Mouse (Mus musculus): Measurements from ENCODE around the gene Slain1. TPM values are rescaled to one million over a fixed set of nuclear protein-coding genes. Genes with fewer than 3 reads are reported as not detected.

Slain1 gene
- polyA plus RNA-seq, 2 experiments, result 2.0 to 4.4 TPM

GRCm38 (mm10) chr14:103680285-103680819 is 30.3 kb downstream of the Slain1 start:
- no peaks in the 10 kb centered on the region for H3K9me3 ChIP-seq (ENCODE audit: control insufficient read depth, low read length)
- H3K36me3 ChIP-seq (ENCODE audit: control insufficient read depth, insufficient read depth, low read length), result no peaks in the 10 kb centered on the region
- H3K4me2 ChIP-seq (replicated peaks; ENCODE audit: low read depth, low read length, severe bottlenecking), result no peak overlapping the region
- no peak overlapping the region for H3K4me3 ChIP-seq (replicated peaks; ENCODE audit: low read length)
- ATAC-seq (ENCODE audit: low FRiP score, low read depth) (no peak), DNase-seq (ENCODE audit: low spot score) (no peak)
- WGBS, result 61% methylated on average over 7 of the region's 7 CpGs
- no peak overlapping the region for H3K27ac ChIP-seq (replicated peaks; ENCODE audit: low read depth, low read length)
- no peaks in the 10 kb centered on the region for H3K27me3 ChIP-seq (ENCODE audit: control insufficient read depth, insufficient read depth, low read length)
- H3K4me1 ChIP-seq (ENCODE audit: control insufficient read depth, insufficient read depth, low read length), result no peaks in the 10 kb centered on the region
- H3K9ac ChIP-seq (ENCODE audit: low read depth, low read length, severe bottlenecking), result no peak overlapping the region
- TF ChIP-seq POLR2A (IDR thresholded peaks at IDR 0.05; ENCODE audit: borderline replicate concordance, extremely low read depth, insufficient read depth, insufficient read length), result no peak

- no peak overlapping the region for H3K4me2 ChIP-seq (replicated peaks; ENCODE audit: low read depth, low read length, severe bottlenecking)
- H3K36me3 ChIP-seq (ENCODE audit: control insufficient read depth, insufficient read depth, low read length), result no peaks in the 10 kb centered on the region
- ATAC-seq (ENCODE audit: low FRiP score, low read depth), result no peak
- no peaks in the 10 kb centered on the region for H3K9me3 ChIP-seq (ENCODE audit: control insufficient read depth, low read length)
- WGBS, result 83% methylated on average over 9 of the region's 9 CpGs
- no peak overlapping the region for H3K4me3 ChIP-seq (replicated peaks; ENCODE audit: low read length)
- H3K27ac ChIP-seq (replicated peaks; ENCODE audit: low read depth, low read length), result no peak overlapping the region
- H3K27me3 ChIP-seq (ENCODE audit: control insufficient read depth, insufficient read depth, low read length), result no peaks in the 10 kb centered on the region
- no peaks in the 10 kb centered on the region for H3K4me1 ChIP-seq (ENCODE audit: control insufficient read depth, insufficient read depth, low read length)
- no peak overlapping the region for H3K9ac ChIP-seq (ENCODE audit: low read depth, low read length, severe bottlenecking)
- DNase-seq (ENCODE audit: low spot score), result no peak
- no peak for TF ChIP-seq POLR2A (IDR thresholded peaks at IDR 0.05; ENCODE audit: borderline replicate concordance, extremely low read depth, insufficient read depth, insufficient read length)
These were observed 32.8 kb downstream of the Slain1 start for GRCm38 (mm10) chr14:103682633-103683390.

GRCm38 (mm10) chr14:103686994-103687393 is 37.0 kb downstream of the Slain1 start:
- Histone ChIP-seq H3K4me2 (replicated peaks; ENCODE audit: low read depth, low read length, severe bottlenecking) (no peak overlapping the region), H3K4me3 (replicated peaks; ENCODE audit: low read length) (no peak overlapping the region), H3K9ac (ENCODE audit: low read depth, low read length, severe bottlenecking) (no peak overlapping the region), H3K27ac (replicated peaks; ENCODE audit: low read depth, low read length) (no peak overlapping the region), H3K27me3 (ENCODE audit: control insufficient read depth, insufficient read depth, low read length) (no peaks in the 10 kb centered on the region), H3K36me3 (ENCODE audit: control insufficient read depth, insufficient read depth, low read length) (0 out of 2 replicates have a peak, but pooled peaks cover 2% of the 10 kb centered on the region), H3K9me3 (ENCODE audit: control insufficient read depth, low read length) (no peaks in the 10 kb centered on the region), H3K4me1 (ENCODE audit: control insufficient read depth, insufficient read depth, low read length) (no peaks in the 10 kb centered on the region)
- DNase-seq (ENCODE audit: low spot score) (no peak), ATAC-seq (ENCODE audit: low FRiP score, low read depth) (no peak)
- no peak for TF ChIP-seq POLR2A (IDR thresholded peaks at IDR 0.05; ENCODE audit: borderline replicate concordance, extremely low read depth, insufficient read depth, insufficient read length)
- 95% methylated on average over 2 of the region's 2 CpGs for WGBS

GRCm38 (mm10) chr14:103694295-103694694 is 44.3 kb downstream of the Slain1 start:
- DNase-seq (ENCODE audit: low spot score), result peak; percentile 33
- WGBS, result 62% methylated on average over 1 of the region's 1 CpGs
- no peak overlapping the region for H3K4me2 ChIP-seq (replicated peaks; ENCODE audit: low read depth, low read length, severe bottlenecking)
- H3K27me3 ChIP-seq (ENCODE audit: control insufficient read depth, insufficient read depth, low read length), result no peaks in the 10 kb centered on the region
- no peak overlapping the region for H3K27ac ChIP-seq (replicated peaks; ENCODE audit: low read depth, low read length)
- ATAC-seq (ENCODE audit: low FRiP score, low read depth), result peak; percentile 46; the same call in 1 of the 2 replicates
- H3K9me3 ChIP-seq (ENCODE audit: control insufficient read depth, low read length), result no peaks in the 10 kb centered on the region
- H3K4me3 ChIP-seq (replicated peaks; ENCODE audit: low read length), result no peak overlapping the region
- no peak overlapping the region for H3K9ac ChIP-seq (ENCODE audit: low read depth, low read length, severe bottlenecking)
- no peaks in the 10 kb centered on the region for H3K4me1 ChIP-seq (ENCODE audit: control insufficient read depth, insufficient read depth, low read length)
- no peaks in the 10 kb centered on the region for H3K36me3 ChIP-seq (ENCODE audit: control insufficient read depth, insufficient read depth, low read length)
- no peak for TF ChIP-seq POLR2A (IDR thresholded peaks at IDR 0.05; ENCODE audit: borderline replicate concordance, extremely low read depth, insufficient read depth, insufficient read length)

- peak; percentile 31 for DNase-seq (ENCODE audit: low spot score)
- ATAC-seq (ENCODE audit: low FRiP score, low read depth), result peak; percentile 75
These were observed 45.6 kb downstream of the Slain1 start for GRCm38 (mm10) chr14:103695620-103696019.

More at GRCm38 (mm10) chr14:103695620-103696019, 45.6 kb downstream of the Slain1 start:
- Histone ChIP-seq H3K4me1 (ENCODE audit: control insufficient read depth, insufficient read depth, low read length) (no peaks in the 10 kb centered on the region), H3K27me3 (ENCODE audit: control insufficient read depth, insufficient read depth, low read length) (no peaks in the 10 kb centered on the region), H3K9ac (ENCODE audit: low read depth, low read length, severe bottlenecking) (no peak overlapping the region), H3K4me3 (replicated peaks; ENCODE audit: low read length) (no peak overlapping the region), H3K36me3 (ENCODE audit: control insufficient read depth, insufficient read depth, low read length) (no peaks in the 10 kb centered on the region), H3K4me2 (replicated peaks; ENCODE audit: low read depth, low read length, severe bottlenecking) (no peak overlapping the region), H3K9me3 (ENCODE audit: control insufficient read depth, low read length) (no peaks in the 10 kb centered on the region), H3K27ac (replicated peaks; ENCODE audit: low read depth, low read length) (no peak overlapping the region)
- TF ChIP-seq POLR2A (IDR thresholded peaks at IDR 0.05; ENCODE audit: borderline replicate concordance, extremely low read depth, insufficient read depth, insufficient read length), result no peak
- WGBS, result 28% methylated on average over 3 of the region's 3 CpGs
